Mouse (Mus musculus) naive thymus-derived CD4-positive, alpha-beta T cell, adult 2 months (primary cell): ENCODE data around the gene Cdh18.
"Not testable (repeated sequence)": the region's sequence is repeated elsewhere in the genome, so short reads cannot be mapped to it uniquely, and the experiment has no call there.

Experiments used
- DNase-seq: peaks from one replicate; pipeline ENCODE4 v3.0.0-alpha.2; 2011; ENCODE audit warnings: low read depth

Cdh18 gene

DNA sequence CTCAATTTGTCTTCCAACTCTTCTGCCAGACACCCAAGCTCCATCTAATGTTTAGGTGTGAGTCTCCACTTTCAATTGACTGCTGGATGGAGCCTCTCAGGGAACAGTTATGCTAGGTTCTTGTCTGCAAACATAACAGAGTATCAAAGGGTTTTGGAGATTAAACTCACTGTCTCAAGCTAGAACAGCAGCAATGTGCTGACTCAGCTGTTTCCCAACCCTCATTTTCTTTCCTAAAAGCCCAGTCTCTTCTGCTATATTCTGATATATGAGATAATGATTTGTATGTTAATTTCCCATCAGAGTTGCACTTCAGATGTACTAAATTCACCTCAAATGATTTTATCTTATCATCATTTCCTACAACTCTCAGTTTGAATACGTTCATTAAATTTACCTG, 398.4 kb downstream of the Cdh18 start:
- DNase-seq, result no peak

DNA sequence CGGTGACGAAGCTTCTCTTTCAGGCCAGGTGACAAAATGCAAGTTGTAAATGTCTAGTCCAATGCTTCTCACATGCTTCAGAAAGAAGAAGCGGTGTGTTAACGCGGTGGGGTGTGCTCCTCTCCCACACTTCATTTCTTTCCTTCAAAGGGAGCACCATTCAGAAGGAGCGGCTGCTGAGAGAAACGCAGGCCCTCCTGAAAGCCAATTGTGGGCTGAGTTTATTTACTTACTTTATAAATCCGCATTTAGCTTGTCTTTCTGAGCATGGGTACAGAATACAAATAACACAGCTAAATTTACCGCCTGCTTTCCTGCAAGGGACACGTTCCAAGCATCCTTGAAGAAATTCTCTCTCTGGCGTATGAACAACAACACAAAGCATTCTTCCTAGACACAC, 420.6 kb downstream of the Cdh18 start:
- no peak for DNase-seq

- no peak for DNase-seq
Measured at GRCm38 (mm10) chr15:22980136-22980535, 431.3 kb downstream of the Cdh18 start.

GRCm38 (mm10) chr15:22984647-22985046, 435.8 kb downstream of the Cdh18 start:
- no peak for DNase-seq

GRCm38 (mm10) chr15:23016680-23017079, 467.9 kb downstream of the Cdh18 start:
- no peak for DNase-seq

GRCm38 (mm10) chr15:23021151-23021550, 472.3 kb downstream of the Cdh18 start:
- DNase-seq, result no peak

DNA sequence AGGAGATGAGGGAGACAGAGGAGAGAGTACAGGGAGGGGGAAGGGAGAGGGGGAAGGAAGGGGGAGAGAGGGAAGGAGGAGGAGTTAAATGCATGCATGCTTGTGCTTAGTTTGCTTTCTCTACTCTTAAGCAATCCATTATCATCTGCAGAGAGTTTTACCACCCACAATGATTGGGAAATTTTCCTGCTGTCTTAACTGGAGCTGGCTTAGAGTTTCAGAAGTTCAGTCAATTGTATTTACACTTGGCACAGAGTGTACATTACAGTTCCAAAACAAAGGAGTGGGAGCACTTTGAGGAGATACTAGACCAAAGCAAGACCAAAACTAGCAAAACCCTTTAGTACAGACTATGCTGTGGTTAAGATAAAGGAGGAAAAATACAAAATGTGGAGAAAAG, 473.8 kb downstream of the Cdh18 start:
- DNase-seq, result no peak

DNA sequence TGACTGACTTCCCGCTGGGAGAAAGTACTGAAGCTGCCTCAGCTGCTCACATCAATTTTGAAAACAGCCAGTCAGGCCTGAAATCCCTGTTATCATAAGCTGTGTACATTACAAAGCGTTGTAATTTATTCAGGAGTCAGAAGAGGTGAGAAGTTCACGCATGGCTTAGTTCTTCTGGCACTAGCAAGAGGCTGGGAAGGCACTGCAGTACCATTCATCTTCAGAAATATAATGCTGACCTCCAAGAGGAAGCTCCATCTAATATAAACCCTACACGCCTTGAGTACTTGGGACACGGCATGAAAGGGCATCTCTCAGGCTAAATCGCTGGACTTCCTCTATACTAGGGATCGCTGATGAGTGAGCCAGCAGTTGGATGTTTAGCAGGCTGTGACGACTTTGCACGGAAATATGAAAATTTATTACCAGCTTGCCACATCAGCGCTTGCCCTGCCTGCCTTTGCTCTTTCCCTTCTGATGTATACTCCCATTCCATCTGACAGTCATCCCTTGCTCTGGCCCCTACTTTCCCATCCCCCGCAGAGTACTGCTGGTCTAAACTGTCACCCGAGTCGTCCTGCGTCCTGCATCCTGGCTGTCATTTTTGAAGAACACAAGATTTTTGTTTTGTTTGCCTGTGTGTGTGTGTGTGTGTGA, 486.9 kb downstream of the Cdh18 start:
- DNase-seq, result no peak

DNA sequence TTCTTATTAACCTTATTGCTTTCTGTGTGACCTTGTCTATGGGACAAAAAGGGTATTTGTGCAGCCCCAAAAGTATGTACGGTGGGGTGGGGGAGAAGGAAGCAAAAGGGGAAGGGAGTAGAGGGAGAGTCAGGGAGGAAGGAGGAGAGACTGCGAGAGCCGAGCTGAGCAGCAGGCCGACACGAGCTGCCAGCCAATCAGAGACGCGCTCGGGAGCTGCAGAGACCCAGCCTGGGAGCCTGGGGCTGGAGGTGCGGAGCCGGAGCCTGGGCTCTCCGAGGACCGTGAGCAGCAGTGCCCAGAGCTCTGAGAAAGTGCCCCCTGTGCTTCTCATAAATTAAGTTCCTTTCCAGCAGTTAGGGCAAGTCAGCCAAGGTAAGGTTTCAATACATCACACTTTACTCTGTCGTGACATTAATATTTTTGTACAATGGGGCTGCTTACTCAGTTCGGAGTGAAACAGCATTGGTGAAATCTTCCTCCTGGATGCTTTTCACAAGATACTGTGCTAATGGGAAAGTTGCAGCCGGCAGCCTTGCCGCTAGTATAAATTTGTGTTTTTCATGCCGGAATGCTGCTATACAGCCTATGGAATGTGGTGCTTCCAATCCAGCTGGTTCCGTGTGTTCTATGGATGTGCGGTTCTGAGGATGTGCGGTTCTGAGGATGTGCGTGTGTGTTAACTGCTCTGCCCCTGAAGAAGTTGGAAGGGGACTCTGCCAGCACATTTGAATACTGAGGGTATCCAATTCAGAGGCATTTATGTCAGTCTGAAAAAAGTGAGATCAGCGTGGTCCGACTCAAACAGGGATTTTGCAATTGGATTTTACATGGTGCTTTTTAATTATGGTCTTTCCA, 487.6 kb downstream of the Cdh18 start:
- DNase-seq, result no peak

GRCm38 (mm10) chr15:23037561-23037960, 488.7 kb downstream of the Cdh18 start:
- no peak for DNase-seq

DNA sequence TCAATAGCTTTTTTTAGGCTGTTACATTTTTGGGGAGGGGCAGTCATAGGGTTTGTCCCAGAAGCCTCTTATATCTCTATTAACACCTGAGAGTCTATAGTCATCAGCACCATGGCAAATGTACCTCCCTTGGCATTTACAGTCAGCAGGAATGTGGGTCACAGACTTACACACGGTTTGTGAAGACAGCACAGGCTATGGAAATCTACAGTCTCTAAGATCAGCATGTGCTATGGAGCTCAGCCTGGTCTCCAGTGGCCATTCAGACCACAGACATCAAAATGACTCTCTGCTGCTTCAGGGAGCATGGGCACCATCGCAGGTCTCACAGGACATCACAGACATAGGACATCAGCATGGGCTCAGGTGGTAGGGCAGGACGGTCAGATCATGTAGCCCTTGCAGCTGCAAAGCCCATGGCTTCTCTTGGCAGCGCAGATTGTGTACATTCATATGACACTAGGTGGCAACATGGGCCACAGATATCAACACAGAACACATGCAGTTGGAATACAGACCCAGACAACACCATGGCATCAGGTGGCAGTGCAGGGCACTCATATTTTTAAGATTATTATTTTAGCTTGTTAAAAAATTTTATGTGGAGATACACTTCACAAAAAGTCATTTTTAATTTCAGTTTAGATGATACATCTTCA, 497.4 kb downstream of the Cdh18 start:
- DNase-seq, result no peak

- DNase-seq, result no peak
Measured at GRCm38 (mm10) chr15:23052006-23052405, 503.2 kb downstream of the Cdh18 start.

- not testable (repeated sequence) for DNase-seq
Measured at GRCm38 (mm10) chr15:23085326-23085725, 536.5 kb downstream of the Cdh18 start.

DNA sequence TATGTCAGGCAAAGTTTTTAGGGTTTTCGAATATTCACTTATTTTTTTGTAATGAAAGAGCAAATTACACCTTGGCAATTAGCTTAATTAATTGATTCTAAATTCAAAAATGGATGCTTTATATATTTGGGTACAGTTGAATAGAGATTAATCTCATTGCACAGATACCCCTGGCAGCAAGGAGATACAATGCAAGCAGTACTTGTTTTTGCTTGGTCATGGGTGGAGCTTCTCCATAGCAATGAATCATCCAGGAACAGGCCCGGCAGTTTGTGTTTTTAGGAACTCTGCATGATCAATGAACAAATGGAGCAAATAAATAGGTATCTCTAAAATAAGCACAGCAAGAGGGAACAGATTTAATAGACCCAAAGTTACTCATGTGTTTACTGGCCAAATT, 538.7 kb downstream of the Cdh18 start:
- DNase-seq, result no peak

DNA sequence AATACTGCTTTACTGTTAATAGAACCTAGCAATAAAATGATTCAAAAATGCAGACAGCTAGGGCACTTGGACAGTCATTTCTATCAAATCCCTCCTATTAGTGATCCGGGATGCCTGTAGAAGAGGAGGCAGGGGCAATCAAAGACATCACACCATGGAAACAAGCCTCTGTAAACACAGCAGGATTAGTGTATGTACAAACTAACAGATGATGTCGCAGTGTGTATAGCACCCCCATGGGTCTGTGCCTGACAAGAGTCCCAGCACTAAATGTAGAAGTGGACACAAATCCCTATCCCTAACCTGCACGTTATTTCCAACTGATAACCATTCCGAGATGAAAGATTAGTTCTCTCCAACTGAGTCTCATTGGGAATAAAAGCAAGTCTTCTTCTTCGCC, 547.8 kb downstream of the Cdh18 start:
- no peak for DNase-seq

DNA sequence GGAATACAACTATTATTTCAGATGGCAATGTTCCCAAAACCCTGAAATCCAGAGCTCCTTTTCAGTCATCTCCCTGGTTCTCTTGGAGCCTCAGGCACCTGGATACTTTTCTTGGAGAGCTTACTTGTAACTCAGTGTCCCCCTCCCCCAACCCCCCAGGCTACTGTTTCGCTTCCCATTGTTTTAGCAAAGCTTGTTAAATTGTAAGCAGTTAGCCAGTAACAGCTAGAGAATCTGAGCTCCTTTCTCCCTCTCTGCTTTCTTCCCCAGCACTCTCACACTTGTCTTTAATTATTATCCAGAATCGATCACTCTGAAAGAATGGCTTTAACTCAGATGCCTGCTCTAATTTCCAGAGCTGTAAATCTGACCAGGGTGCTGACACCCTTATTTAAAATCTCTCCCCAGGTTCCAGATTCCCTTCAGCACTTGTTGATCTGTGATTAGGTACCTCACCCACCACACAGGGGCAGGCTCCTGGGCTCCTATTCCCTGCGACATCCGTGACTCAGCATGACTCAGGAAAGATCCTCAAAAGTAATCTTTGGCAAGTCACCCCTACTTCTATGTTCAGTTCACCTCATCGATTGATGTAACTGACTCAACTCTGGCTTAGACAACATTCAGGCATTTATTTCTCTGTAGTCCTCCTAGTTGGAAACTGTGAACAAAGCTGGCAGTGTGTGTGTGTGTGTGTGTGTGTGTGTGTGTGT, 556.0 kb downstream of the Cdh18 start:
- DNase-seq, result no peak

DNA sequence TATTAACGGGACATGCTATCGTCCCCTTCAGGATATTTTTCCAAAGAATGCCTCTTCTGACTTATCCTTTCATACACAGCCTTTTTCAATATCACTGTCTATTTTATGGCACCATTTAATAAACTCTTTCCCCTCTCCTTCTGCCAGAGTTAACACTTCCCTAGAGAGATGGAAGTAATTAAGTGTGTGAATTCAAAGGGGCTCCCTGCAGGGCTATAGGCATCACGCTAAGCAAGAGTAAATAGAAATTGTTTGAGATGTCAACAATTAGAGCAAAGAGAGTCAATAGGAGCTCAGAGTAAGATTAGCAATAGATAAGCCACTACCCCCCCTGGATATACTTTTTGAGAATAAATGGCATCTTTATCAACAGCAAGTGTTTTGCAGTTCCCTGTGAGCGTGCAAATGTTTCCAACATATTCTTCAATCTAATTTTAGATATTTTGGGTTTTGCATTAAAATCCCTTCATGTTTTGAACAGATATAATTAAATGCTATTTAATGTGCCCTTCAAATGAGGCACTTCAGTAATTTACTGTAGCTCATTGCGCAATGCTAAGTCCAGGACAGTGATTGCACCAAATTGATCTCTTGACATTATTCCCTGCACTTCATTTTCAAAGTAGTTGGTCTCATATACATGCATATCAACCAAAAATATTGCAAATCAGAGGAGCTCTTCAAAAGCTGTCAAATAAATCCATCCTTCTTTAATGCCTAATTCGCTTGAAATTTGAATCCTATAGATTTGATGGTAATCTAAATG, 586.3 kb downstream of the Cdh18 start:
- no peak for DNase-seq

DNA sequence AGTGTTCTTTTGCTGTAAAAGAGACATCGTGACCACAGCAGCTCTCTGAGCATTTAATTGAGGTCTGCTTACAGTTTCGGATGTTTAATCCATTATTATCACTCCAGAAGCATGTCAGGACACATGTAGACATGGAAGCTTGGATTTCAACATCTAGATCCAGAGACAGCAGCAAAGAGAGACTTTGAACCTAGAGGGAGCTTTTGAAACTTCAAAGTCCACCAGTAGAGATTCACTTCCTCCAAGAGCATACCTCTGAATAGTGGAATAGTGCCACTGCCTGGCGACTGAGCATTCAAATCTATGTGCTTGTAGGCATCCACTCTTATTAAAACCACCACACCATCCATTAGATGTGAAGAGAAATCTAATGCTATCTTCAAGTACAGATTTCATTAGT, 588.1 kb downstream of the Cdh18 start:
- DNase-seq, result no peak

- DNase-seq, result not testable (repeated sequence)
Measured at GRCm38 (mm10) chr15:23142907-23143306, 594.1 kb downstream of the Cdh18 start.

GRCm38 (mm10) chr15:23155883-23156282, 607.1 kb downstream of the Cdh18 start:
- no peak for DNase-seq

DNA sequence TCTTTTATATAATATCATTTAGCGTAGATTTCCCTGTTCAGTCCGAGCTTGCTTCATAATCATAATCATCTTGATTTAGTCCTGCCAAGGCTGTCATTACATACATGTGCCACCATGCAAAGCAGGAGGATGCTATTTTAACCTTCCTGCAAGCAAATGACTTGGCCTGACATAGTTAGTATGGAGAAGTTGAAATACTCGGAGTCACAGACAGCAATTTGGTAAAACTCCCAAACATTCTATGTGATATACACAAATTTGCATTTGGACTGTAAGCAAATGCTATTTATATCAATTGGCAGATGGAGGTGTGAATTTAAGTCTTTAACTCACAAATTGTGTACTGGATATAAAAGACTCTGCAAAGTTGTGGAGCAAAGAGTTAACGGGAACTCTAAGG, 616.0 kb downstream of the Cdh18 start:
- no peak for DNase-seq

GRCm38 (mm10) chr15:23174623-23175022, 625.8 kb downstream of the Cdh18 start:
- DNase-seq, result no peak
